Mouse (Mus musculus) heart, embryonic 11.5 days (tissue): ENCODE data around the gene Pkd1. TPM values are rescaled to one million over a fixed set of nuclear protein-coding genes. Genes with fewer than 3 reads are reported as not detected.

Experiments used
- ATAC-seq: fragments of 200-750 bp; cut with Nextera tagmentation; replicated peaks from 2 replicates; pipeline ENCODE4 v1.8.0; 2017; ENCODE audit warnings: moderate library complexity; ENCODE audit not compliant: insufficient number of reproducible peaks, low FRiP score, low TSS enrichment
- H3K27ac ChIP-seq: fragments of 300-500 bp; sonication (generic); 2 replicates; pipeline ENCODE4 v1.5.1; 2014; ENCODE audit warnings: mild to moderate bottlenecking, low read depth, low read length
- H3K27me3 ChIP-seq: fragments of 300-500 bp; sonication (generic); 2 replicates; pipeline ENCODE4 v1.6.1; 2014; ENCODE audit warnings: mild to moderate bottlenecking, low read length, mixed read lengths; ENCODE audit not compliant: control insufficient read depth, insufficient read depth
- H3K36me3 ChIP-seq: fragments of 300-500 bp; sonication (generic); 2 replicates; pipeline ENCODE4 v1.6.1; 2014; ENCODE audit warnings: mild to moderate bottlenecking, low read length, moderate library complexity, mixed read lengths; ENCODE audit not compliant: control insufficient read depth, insufficient read depth
- H3K4me1 ChIP-seq: fragments of 300-500 bp; sonication (generic); 2 replicates; pipeline ENCODE4 v1.6.1; 2014; ENCODE audit warnings: low read length; ENCODE audit not compliant: control insufficient read depth, insufficient read depth
- H3K4me2 ChIP-seq: fragments of 300-500 bp; sonication (generic); 2 replicates; pipeline ENCODE4 v1.6.1; 2014; ENCODE audit warnings: mild to moderate bottlenecking, moderate library complexity
- H3K4me3 ChIP-seq: fragments of 300-500 bp; sonication (generic); 2 replicates; pipeline ENCODE4 v1.5.1; 2014; ENCODE audit warnings: low read depth, low read length
- H3K9ac ChIP-seq: fragments of 300-500 bp; sonication (generic); 2 replicates; pipeline ENCODE4 v1.6.1; 2014; ENCODE audit warnings: mild to moderate bottlenecking, low read depth, low read length, moderate library complexity
- H3K9me3 ChIP-seq: fragments of 300-500 bp; sonication (generic); replicated peaks from 2 replicates; pipeline ENCODE4 v1.6.1; 2016; ENCODE audit warnings: low read length; ENCODE audit not compliant: control insufficient read depth
- WGBS: fragments of 180-500 bp; shearing (Covaris S2); extraction: QIAGEN DNeasy Blood & Tissue Kit; methylation state at CpG from one replicate; pipeline ENCODE4 v1.1.7; 2014; ENCODE audit not compliant: insufficient replicate concordance; 5-methylcytosine and 5-hydroxymethylcytosine counted together
- polyA plus RNA-seq: library from polyadenylated mRNA; unstranded; fragments of >200 nt; fragmentation: Nextera tagmentation; extraction: Ambion mirVana; gene quantifications from 2 replicates; pipeline ENCODE4 v1.2.1, GENCODE M21; 2014

Pkd1 gene
- polyA plus RNA-seq, 1 experiment from 2014 or later, result 9.2 TPM

GRCm38 (mm10) chr17:24597989-24598388, 48.4 kb downstream of the Pkd1 start:
- Histone ChIP-seq H3K9me3 (no peaks in the 10 kb centered on the region), H3K27me3 (no peaks in the 10 kb centered on the region), H3K4me1 (no peaks in the 10 kb centered on the region), H3K27ac (no peak overlapping the region), H3K4me3 (no peak overlapping the region), H3K9ac (no peak overlapping the region), H3K4me2 (no peak overlapping the region), H3K36me3 (peaks cover 67% of the 10 kb centered on the region)
- WGBS, result 83% methylated on average over 3 of the region's 3 CpGs
- ATAC-seq, result no peak

- H3K36me3 ChIP-seq, result peaks cover 58% of the 10 kb centered on the region
- ATAC-seq, result no peak
- no peak overlapping the region for H3K9ac ChIP-seq
- H3K4me1 ChIP-seq, result no peaks in the 10 kb centered on the region
- 91% methylated on average over 4 of the region's 4 CpGs for WGBS
- H3K9me3 ChIP-seq, result no peaks in the 10 kb centered on the region
- H3K27me3 ChIP-seq, result no peaks in the 10 kb centered on the region
- H3K4me2 ChIP-seq, result no peak overlapping the region
- no peak overlapping the region for H3K4me3 ChIP-seq
- no peak overlapping the region for H3K27ac ChIP-seq
Measured at GRCm38 (mm10) chr17:24600502-24600901, 50.9 kb downstream of the Pkd1 start.

GRCm38 (mm10) chr17:24603961-24604360, 54.3 kb downstream of the Pkd1 start:
- Histone ChIP-seq H3K4me3 (no peak overlapping the region), H3K27me3 (no peaks in the 10 kb centered on the region; the same call in 1 of the 2 replicates), H3K36me3 (peaks cover 40% of the 10 kb centered on the region), H3K9ac (no peak overlapping the region), H3K9me3 (no peaks in the 10 kb centered on the region), H3K27ac (no peak overlapping the region), H3K4me2 (no peak overlapping the region), H3K4me1 (no peaks in the 10 kb centered on the region)
- 87% methylated on average over 8 of the region's 8 CpGs for WGBS
- no peak for ATAC-seq

- Histone ChIP-seq H3K27me3 (no peaks in the 10 kb centered on the region; the same call in 1 of the 2 replicates), H3K4me2 (no peak overlapping the region), H3K4me1 (no peaks in the 10 kb centered on the region), H3K4me3 (no peak overlapping the region), H3K9me3 (no peaks in the 10 kb centered on the region), H3K27ac (no peak overlapping the region), H3K36me3 (peaks cover 38% of the 10 kb centered on the region), H3K9ac (no peak overlapping the region)
- WGBS, result 73% methylated on average over 3 of the region's 3 CpGs
- no peak for ATAC-seq
Measured at GRCm38 (mm10) chr17:24604557-24604956, 54.9 kb downstream of the Pkd1 start.

GRCm38 (mm10) chr17:24608370-24608769, 58.7 kb downstream of the Pkd1 start:
- peaks cover 2% of the 10 kb centered on the region; the same call in 1 of the 2 replicates for H3K4me1 ChIP-seq
- no peak overlapping the region for H3K4me3 ChIP-seq
- WGBS, result 79% methylated on average over 4 of the region's 4 CpGs
- H3K27me3 ChIP-seq, result no peaks in the 10 kb centered on the region; the same call in 1 of the 2 replicates
- H3K27ac ChIP-seq, result no peak overlapping the region
- no peak for ATAC-seq
- peaks cover 25% of the 10 kb centered on the region for H3K36me3 ChIP-seq
- H3K9ac ChIP-seq, result no peak overlapping the region; the same call in 1 of the 2 replicates
- H3K9me3 ChIP-seq, result no peaks in the 10 kb centered on the region
- no peak overlapping the region for H3K4me2 ChIP-seq

- WGBS, result 76% methylated on average over 8 of the region's 8 CpGs
- no peak overlapping the region for H3K4me3 ChIP-seq
- peak overlapping the region; percentile 16; the same call in 1 of the 2 replicates for H3K9ac ChIP-seq
- peaks cover 29% of the 10 kb centered on the region for H3K36me3 ChIP-seq
- peaks cover 2% of the 10 kb centered on the region; the same call in 1 of the 2 replicates for H3K4me1 ChIP-seq
- no peak for ATAC-seq
- H3K27me3 ChIP-seq, result no peaks in the 10 kb centered on the region; the same call in 1 of the 2 replicates
- no peak overlapping the region for H3K4me2 ChIP-seq
- H3K27ac ChIP-seq, result no peak overlapping the region
- H3K9me3 ChIP-seq, result no peaks in the 10 kb centered on the region
Measured at GRCm38 (mm10) chr17:24608874-24609273, 59.2 kb downstream of the Pkd1 start.

GRCm38 (mm10) chr17:24610711-24611110, 61.1 kb downstream of the Pkd1 start:
- Histone ChIP-seq H3K4me3 (no peak overlapping the region), H3K4me2 (no peak overlapping the region), H3K9ac (no peak overlapping the region), H3K4me1 (peaks cover 2% of the 10 kb centered on the region; the same call in 1 of the 2 replicates), H3K27me3 (no peaks in the 10 kb centered on the region; the same call in 1 of the 2 replicates), H3K27ac (no peak overlapping the region), H3K36me3 (peaks cover 27% of the 10 kb centered on the region), H3K9me3 (no peaks in the 10 kb centered on the region)
- WGBS, result 50% methylated on average over 2 of the region's 2 CpGs
- no peak for ATAC-seq

GRCm38 (mm10) chr17:24617561-24618194, 68.0 kb downstream of the Pkd1 start:
- peak; percentile 74 for ATAC-seq
- Histone ChIP-seq H3K4me1 (no peaks in the 10 kb centered on the region), H3K9ac (no peak overlapping the region), H3K36me3 (peaks cover 59% of the 10 kb centered on the region), H3K4me2 (0 out of 2 replicates have a peak overlapping the region, but pooled peaks have one; percentile 9), H3K9me3 (no peaks in the 10 kb centered on the region), H3K4me3 (no peak overlapping the region), H3K27ac (0 out of 2 replicates have a peak overlapping the region, but pooled peaks have one; percentile 16), H3K27me3 (no peaks in the 10 kb centered on the region)
- WGBS, result 76% methylated on average over 14 of the region's 14 CpGs

- Histone ChIP-seq H3K9ac (no peak overlapping the region), H3K27me3 (no peaks in the 10 kb centered on the region), H3K4me2 (no peak overlapping the region), H3K4me3 (no peak overlapping the region), H3K9me3 (no peaks in the 10 kb centered on the region), H3K36me3 (peaks cover 48% of the 10 kb centered on the region), H3K27ac (no peak overlapping the region), H3K4me1 (no peaks in the 10 kb centered on the region)
- no peak for ATAC-seq
- WGBS, result 94% methylated on average over 8 of the region's 8 CpGs
Measured at GRCm38 (mm10) chr17:24625472-24625871, 75.8 kb downstream of the Pkd1 start.
